Mouse (Mus musculus): ENCODE measurements around the gene Ccdc162. TPM values are rescaled to one million over a fixed set of nuclear protein-coding genes. Genes with fewer than 3 reads are reported as not detected.

Ccdc162 gene
- polyA plus RNA-seq (2016; fragmentation: Nextera tagmentation; extraction: Ambion mirVana): 0.42 and 0.53 TPM in 2 replicates

DNA sequence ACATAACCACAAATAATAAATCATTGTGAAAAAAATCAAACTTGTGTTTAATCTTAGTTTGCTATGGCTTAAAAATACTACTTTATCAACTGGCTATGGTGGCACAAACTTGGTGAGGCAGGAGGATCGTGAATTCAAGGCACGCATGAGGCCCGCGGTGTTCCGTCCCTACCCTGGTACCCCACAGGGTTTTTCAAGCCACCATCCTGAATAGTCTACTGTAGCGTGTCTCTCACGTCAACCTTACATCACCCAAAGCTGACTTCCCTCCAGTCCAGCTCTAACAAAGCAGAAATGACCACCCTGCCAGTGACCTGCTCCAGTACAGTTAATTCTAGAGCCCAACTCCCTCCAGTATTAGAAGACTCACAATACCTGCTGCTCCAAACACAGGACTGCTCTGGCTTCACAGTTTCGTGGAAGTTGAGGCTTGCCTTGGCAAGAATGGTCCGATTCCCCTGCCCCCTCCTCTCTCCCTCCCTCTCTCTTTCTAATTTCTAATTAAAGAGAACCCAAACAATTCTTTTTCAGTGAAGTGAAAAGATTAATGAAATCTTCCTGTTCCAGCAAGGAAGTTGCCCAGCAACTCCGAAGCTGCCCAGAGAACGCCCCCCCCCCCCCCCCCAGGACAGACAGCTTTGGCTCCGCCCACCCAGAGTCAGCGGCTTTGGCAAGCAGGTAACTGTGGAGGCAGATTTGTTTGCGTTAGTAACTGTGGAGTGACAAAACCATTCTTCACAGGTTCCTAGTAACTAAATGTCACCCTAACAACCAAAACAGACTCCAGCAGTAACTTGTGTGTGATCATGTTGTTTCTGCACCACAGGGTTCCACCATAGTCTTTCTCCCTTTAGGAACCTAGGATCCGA, at the start of gene Ccdc162:
Ccdc162 (minus strand) TSS at position 606 of the 869 bp plus-strand sequence.
- no peaks in the 10 kb centered on the region for H3K27me3 ChIP-seq (replicated peaks; ENCODE audit: low read depth, poor library complexity, severe bottlenecking)
- no peak within 1 kb of the TSS for H3K4me3 ChIP-seq
- peaks cover 15% of the 10 kb centered on the region for H3K4me1 ChIP-seq
- WGBS: 61% methylated on average over 15 of the region's 15 CpGs
- no peaks in the 10 kb centered on the region for H3K9me3 ChIP-seq
- H3K27ac ChIP-seq (replicated peaks): no peak within 1 kb of the TSS
- H3K36me3 ChIP-seq (replicated peaks): peaks cover 5% of the 10 kb centered on the region; the same call in 1 of the 2 replicates
- peak; percentile 23 for DNase-seq (ENCODE audit: low spot score)

DNA sequence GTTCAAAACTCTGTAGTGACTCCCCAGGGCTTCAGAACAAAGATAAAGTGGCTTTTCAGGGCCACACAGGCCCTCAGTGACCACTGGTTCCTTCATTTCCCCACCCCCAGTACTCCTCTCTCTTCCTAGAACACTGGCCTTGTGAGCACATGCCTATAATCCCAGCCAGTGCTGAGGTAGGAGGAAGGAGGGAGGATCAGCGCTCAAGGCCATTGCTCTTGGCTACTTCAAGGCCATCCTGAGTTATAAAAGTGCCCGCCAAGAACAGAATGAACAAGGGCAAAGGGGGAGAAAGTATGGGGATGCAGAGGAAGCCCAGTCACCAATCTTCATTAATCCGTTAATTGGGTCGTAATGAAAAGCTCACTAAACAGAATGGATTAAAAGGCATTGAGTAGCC, 49.2 kb upstream of the Ccdc162 start:
- H3K27me3 ChIP-seq (replicated peaks; ENCODE audit: low read depth, poor library complexity, severe bottlenecking): no peaks in the 10 kb centered on the region
- no peaks in the 10 kb centered on the region for H3K9me3 ChIP-seq
- DNase-seq (ENCODE audit: low spot score): no peak
- H3K27ac ChIP-seq (replicated peaks): no peak overlapping the region
- WGBS: 95% methylated on average over 4 of the region's 4 CpGs
- no peaks in the 10 kb centered on the region for H3K36me3 ChIP-seq (replicated peaks)
- no peaks in the 10 kb centered on the region for H3K4me1 ChIP-seq
- H3K4me3 ChIP-seq: no peak overlapping the region

DNA sequence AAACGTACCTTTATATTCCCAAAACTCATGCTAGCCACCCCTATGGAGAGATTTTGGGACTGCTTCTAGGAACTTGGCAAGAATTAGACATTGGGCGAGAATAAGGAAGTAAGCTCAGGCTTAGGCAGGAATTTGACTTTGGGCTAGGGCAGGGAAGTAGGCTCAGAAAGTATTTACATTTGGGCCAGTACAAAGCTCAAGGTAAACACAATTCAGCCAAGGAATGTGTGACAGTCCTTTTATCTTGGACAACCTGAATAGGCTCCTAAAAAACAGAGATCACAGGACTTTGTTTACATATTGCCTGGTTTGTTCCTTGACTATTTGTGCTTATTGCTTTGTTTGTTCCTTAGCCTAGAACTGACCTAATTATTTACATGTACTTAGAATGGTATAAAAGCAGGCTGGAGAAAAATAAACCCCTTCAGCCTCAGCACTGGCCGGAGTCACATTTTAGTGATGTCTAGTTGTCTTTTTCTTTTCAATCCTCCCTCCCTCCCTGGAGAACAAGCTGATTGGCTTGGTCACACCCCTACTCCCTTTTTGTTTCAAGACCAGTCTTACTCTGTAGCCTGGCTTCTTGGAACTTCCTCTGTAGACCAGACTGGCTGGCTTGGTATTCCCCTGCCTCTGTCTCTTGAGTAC, 47.4 kb upstream of the Ccdc162 start:
- H3K4me3 ChIP-seq: no peak overlapping the region
- WGBS: 82% methylated on average over 3 of the region's 3 CpGs
- no peaks in the 10 kb centered on the region for H3K36me3 ChIP-seq (replicated peaks)
- H3K27ac ChIP-seq (replicated peaks): no peak overlapping the region
- no peaks in the 10 kb centered on the region for H3K9me3 ChIP-seq
- no peaks in the 10 kb centered on the region for H3K27me3 ChIP-seq (replicated peaks; ENCODE audit: low read depth, poor library complexity, severe bottlenecking)
- peaks cover 3% of the 10 kb centered on the region for H3K4me1 ChIP-seq
- DNase-seq (ENCODE audit: low spot score): no peak

GRCm38 (mm10) chr10:41760866-41761265, 44.4 kb upstream of the Ccdc162 start:
- no peak overlapping the region for H3K27ac ChIP-seq (replicated peaks)
- H3K4me1 ChIP-seq: peaks cover 10% of the 10 kb centered on the region
- no peak for DNase-seq (ENCODE audit: low spot score)
- no peaks in the 10 kb centered on the region for H3K9me3 ChIP-seq
- no peak overlapping the region for H3K4me3 ChIP-seq
- no peaks in the 10 kb centered on the region for H3K27me3 ChIP-seq (replicated peaks; ENCODE audit: low read depth, poor library complexity, severe bottlenecking)
- H3K36me3 ChIP-seq (replicated peaks): no peaks in the 10 kb centered on the region
- WGBS: 53% methylated on average over 3 of the region's 3 CpGs

GRCm38 (mm10) chr10:41758041-41758440, 41.6 kb upstream of the Ccdc162 start:
- Histone ChIP-seq H3K36me3 (replicated peaks) (no peaks in the 10 kb centered on the region), H3K27me3 (replicated peaks; ENCODE audit: low read depth, poor library complexity, severe bottlenecking) (no peaks in the 10 kb centered on the region), H3K4me3 (no peak overlapping the region), H3K4me1 (peaks cover 10% of the 10 kb centered on the region), H3K27ac (replicated peaks) (no peak overlapping the region), H3K9me3 (no peaks in the 10 kb centered on the region)
- DNase-seq (ENCODE audit: low spot score): no peak

DNA sequence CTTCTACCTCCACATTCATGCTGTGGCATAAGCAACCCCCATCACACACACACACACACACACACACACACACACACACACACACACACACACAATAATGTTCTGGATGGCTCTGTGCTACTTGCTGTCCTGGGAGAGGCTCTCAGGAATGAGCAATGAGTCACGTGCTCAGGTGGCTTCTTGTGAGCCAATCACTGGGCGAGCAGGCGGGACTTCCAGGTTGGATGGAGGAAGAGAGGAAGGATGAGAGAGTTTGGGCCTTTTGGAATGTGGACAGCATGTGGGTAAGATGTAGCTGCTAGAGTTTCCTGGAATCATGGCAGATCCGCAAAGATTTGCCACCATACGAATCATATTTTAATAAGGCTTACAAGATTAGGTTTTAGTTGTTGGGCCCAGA, 40.8 kb upstream of the Ccdc162 start:
- WGBS: 96% methylated on average over 5 of the region's 5 CpGs

DNA sequence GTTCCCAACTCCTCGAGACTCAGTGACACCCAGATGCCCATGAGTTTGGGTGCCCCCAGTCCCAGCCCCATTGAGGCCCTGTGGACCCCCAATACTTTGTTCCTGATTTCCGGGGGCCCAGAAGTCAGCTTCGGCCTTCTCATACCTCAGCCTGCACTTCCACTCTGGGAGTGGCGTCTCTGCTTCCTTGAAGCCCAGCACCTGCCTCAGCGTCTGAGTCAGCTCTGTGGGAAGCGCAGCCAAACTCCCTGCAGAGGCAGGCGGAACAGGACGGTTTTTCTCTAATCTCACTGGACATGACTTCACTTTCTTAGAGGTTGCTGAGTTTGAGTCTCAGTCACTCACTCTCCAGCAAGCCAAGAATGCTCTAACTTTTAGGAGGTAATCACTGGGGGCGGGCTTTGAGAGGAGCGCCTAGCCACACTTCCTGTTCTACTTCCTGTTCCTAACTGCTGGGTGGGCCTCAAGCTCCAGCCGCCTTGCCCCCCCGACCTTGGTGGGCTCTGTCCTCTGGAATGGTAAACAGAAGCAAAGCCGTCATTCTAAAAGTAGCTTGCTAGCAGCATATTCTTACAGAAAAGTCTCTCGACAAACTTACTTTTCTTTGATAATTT, 35.5 kb upstream of the Ccdc162 start:
- Histone ChIP-seq H3K36me3 (replicated peaks) (no peaks in the 10 kb centered on the region), H3K4me1 (0 out of 2 replicates have a peak, but pooled peaks cover 4% of the 10 kb centered on the region), H3K27ac (replicated peaks) (peak overlapping the region; percentile 8; the same call in 1 of the 2 replicates), H3K9me3 (no peaks in the 10 kb centered on the region), H3K4me3 (no peak overlapping the region), H3K27me3 (replicated peaks; ENCODE audit: low read depth, poor library complexity, severe bottlenecking) (no peaks in the 10 kb centered on the region)
- DNase-seq (ENCODE audit: low spot score): no peak
- WGBS: 84% methylated on average over 14 of the region's 14 CpGs

More for the DNA sequence above, 40.8 kb upstream of the Ccdc162 start:
- H3K4me1 ChIP-seq: peaks cover 10% of the 10 kb centered on the region
- no peaks in the 10 kb centered on the region for H3K9me3 ChIP-seq
- no peaks in the 10 kb centered on the region for H3K27me3 ChIP-seq (replicated peaks; ENCODE audit: low read depth, poor library complexity, severe bottlenecking)
- no peak overlapping the region for H3K27ac ChIP-seq (replicated peaks)
- no peaks in the 10 kb centered on the region for H3K36me3 ChIP-seq (replicated peaks)
- no peak for DNase-seq (ENCODE audit: low spot score)
- H3K4me3 ChIP-seq: no peak overlapping the region

DNA sequence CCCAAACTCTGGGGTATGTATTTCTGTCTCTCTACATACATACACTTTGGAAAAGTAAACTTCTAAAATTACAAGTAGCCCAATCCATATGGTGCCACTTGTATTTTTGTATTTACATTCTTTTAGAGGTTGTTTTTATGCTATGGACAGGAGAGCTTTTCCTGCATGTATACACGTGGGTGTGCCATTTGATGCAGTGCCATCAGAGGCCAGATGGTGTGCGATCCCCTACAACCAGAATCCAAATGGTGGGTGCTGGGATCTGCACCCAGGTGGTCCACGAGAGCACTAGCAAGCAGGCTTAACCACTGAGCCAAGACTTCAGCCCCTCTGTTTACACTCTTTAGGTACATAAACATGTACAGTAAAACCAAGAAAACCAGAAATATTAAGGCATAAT, 32.9 kb upstream of the Ccdc162 start:
- no peak overlapping the region for H3K4me3 ChIP-seq

GRCm38 (mm10) chr10:41746554-41746953, 30.1 kb upstream of the Ccdc162 start:
- H3K9me3 ChIP-seq: no peaks in the 10 kb centered on the region
- DNase-seq (ENCODE audit: low spot score): no peak
- no peaks in the 10 kb centered on the region for H3K27me3 ChIP-seq (replicated peaks; ENCODE audit: low read depth, poor library complexity, severe bottlenecking)
- H3K4me3 ChIP-seq: no peak overlapping the region
- H3K36me3 ChIP-seq (replicated peaks): peaks cover 9% of the 10 kb centered on the region; the same call in 1 of the 2 replicates
- H3K4me1 ChIP-seq: no peaks in the 10 kb centered on the region
- H3K27ac ChIP-seq (replicated peaks): no peak overlapping the region
- 96% methylated on average over 5 of the region's 5 CpGs for WGBS

More for the DNA sequence above, 32.9 kb upstream of the Ccdc162 start:
- 0 out of 2 replicates have a peak, but pooled peaks cover 4% of the 10 kb centered on the region for H3K4me1 ChIP-seq
- DNase-seq (ENCODE audit: low spot score): no peak
- peaks cover 6% of the 10 kb centered on the region; the same call in 1 of the 2 replicates for H3K36me3 ChIP-seq (replicated peaks)
- H3K27ac ChIP-seq (replicated peaks): no peak overlapping the region
- 85% methylated on average over 3 of the region's 3 CpGs for WGBS
- no peaks in the 10 kb centered on the region for H3K27me3 ChIP-seq (replicated peaks; ENCODE audit: low read depth, poor library complexity, severe bottlenecking)
- H3K9me3 ChIP-seq: no peaks in the 10 kb centered on the region

DNA sequence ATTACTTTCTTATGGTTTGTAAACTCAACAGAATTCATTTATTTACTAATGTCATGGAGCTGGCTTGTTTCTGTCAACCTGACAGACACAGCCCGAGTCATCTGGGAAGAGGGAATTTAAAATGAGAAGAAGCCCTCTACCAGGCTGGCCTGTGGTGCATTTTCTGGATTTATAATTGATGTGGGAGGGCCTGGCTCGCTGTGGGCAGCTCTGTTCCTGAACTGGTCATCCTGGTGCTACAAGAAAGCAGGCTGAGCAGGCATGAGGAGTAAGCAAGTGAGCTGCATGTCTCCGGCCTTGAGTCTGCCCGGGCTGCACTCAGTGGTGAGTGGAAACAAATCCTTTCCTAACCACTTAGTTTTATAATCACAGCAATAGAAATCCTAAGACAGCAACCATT, 27.6 kb upstream of the Ccdc162 start:
- H3K27me3 ChIP-seq (replicated peaks; ENCODE audit: low read depth, poor library complexity, severe bottlenecking): no peaks in the 10 kb centered on the region
- 84% methylated on average over 4 of the region's 4 CpGs for WGBS
- no peaks in the 10 kb centered on the region for H3K9me3 ChIP-seq
- peaks cover 20% of the 10 kb centered on the region for H3K36me3 ChIP-seq (replicated peaks)
- H3K4me1 ChIP-seq: no peaks in the 10 kb centered on the region
- DNase-seq (ENCODE audit: low spot score): no peak
- no peak overlapping the region for H3K4me3 ChIP-seq
- H3K27ac ChIP-seq (replicated peaks): no peak overlapping the region

- Histone ChIP-seq H3K4me3 (no peak overlapping the region), H3K27ac (replicated peaks) (no peak overlapping the region), H3K4me1 (no peaks in the 10 kb centered on the region), H3K27me3 (replicated peaks; ENCODE audit: low read depth, poor library complexity, severe bottlenecking) (no peaks in the 10 kb centered on the region), H3K36me3 (replicated peaks) (peaks cover 42% of the 10 kb centered on the region), H3K9me3 (no peaks in the 10 kb centered on the region)
- WGBS: 93% methylated on average over 2 of the region's 2 CpGs
- no peak for DNase-seq (ENCODE audit: low spot score)
These were observed 23.8 kb upstream of the Ccdc162 start for GRCm38 (mm10) chr10:41740221-41740620.

DNA sequence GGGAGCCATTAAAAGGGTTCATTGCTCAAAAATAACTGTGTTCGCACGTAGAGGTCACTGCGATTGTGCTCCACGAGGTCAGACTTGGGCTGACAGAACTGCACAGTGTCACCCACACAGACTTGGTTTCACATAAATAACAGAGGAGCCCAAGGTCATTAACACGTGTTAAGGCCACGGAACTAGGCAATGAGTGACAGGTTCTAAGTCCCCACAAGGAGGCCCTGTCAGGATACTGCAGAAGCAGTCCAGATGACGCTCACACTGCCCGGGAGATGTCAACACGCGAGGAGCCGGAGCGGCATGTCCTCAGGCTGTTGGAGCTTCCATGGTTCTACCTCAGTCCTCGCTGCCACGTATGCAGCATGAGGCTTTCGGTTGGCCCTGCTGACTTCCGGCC, 20.8 kb upstream of the Ccdc162 start:
- 93% methylated on average over 16 of the region's 16 CpGs for WGBS

More for the DNA sequence above, 20.8 kb upstream of the Ccdc162 start:
- H3K27ac ChIP-seq (replicated peaks): no peak overlapping the region
- H3K4me1 ChIP-seq: no peaks in the 10 kb centered on the region
- no peaks in the 10 kb centered on the region for H3K9me3 ChIP-seq
- no peaks in the 10 kb centered on the region for H3K27me3 ChIP-seq (replicated peaks; ENCODE audit: low read depth, poor library complexity, severe bottlenecking)
- H3K4me3 ChIP-seq: no peak overlapping the region
- no peak for DNase-seq (ENCODE audit: low spot score)
- peaks cover 33% of the 10 kb centered on the region for H3K36me3 ChIP-seq (replicated peaks)

Measured in embryonic facial prominence, embryonic 10.5 days (tissue).